Mouse (Mus musculus) neural tube, embryonic 15.5 days (tissue): Measurements from ENCODE around the gene Lsamp. TPM values are rescaled to one million over a fixed set of nuclear protein-coding genes. Genes with fewer than 3 reads are reported as not detected.

Experiments
- ATAC-seq: fragments of 200-750 bp; cut with Nextera tagmentation; 2 replicates; pipeline ENCODE4 v1.8.0; 2017; ENCODE audit warnings: mild to moderate bottlenecking, moderate TSS enrichment, moderate library complexity; ENCODE audit not compliant: low FRiP score
- H3K27ac ChIP-seq: fragments of 300-500 bp; sonication (generic); replicated peaks from 2 replicates; pipeline ENCODE4 v1.5.1; 2015; ENCODE audit warnings: mild to moderate bottlenecking, inconsistent platforms
- H3K27me3 ChIP-seq: fragments of 300-500 bp; sonication (generic); replicated peaks from 2 replicates; pipeline ENCODE4 v1.6.1; 2015; ENCODE audit warnings: inconsistent platforms
- H3K36me3 ChIP-seq: fragments of 300-500 bp; sonication (generic); 2 replicates; pipeline ENCODE4 v1.6.1; 2015; ENCODE audit warnings: inconsistent platforms
- H3K4me1 ChIP-seq: fragments of 300-500 bp; sonication (generic); 2 replicates; pipeline ENCODE4 v1.6.1; 2015; ENCODE audit warnings: inconsistent platforms
- H3K4me2 ChIP-seq: fragments of 300-500 bp; sonication (generic); 2 replicates; pipeline ENCODE4 v1.6.1; 2015; ENCODE audit warnings: inconsistent platforms, mild to moderate bottlenecking, moderate library complexity
- H3K4me3 ChIP-seq: fragments of 300-500 bp; sonication (generic); replicated peaks from 2 replicates; pipeline ENCODE4 v1.5.1; 2015; ENCODE audit warnings: mild to moderate bottlenecking, inconsistent platforms
- H3K9ac ChIP-seq: fragments of 300-500 bp; sonication (generic); replicated peaks from 2 replicates; pipeline ENCODE4 v1.6.1; 2015; ENCODE audit warnings: mild to moderate bottlenecking, inconsistent platforms
- H3K9me3 ChIP-seq: fragments of 300-500 bp; sonication (generic); replicated peaks from 2 replicates; pipeline ENCODE4 v1.6.1; 2016; ENCODE audit warnings: inconsistent platforms
- WGBS: fragments of 180-500 bp; shearing (Covaris S2); methylation state at CpG from one replicate; pipeline ENCODE4 v1.1.7; 2015; ENCODE audit warnings: mixed read lengths; 5-methylcytosine and 5-hydroxymethylcytosine counted together
- polyA plus RNA-seq: library from polyadenylated mRNA; unstranded; fragments of >200 nt; fragmentation: Nextera tagmentation; extraction: Ambion mirVana; gene quantifications from 2 replicates; pipeline ENCODE4 v1.2.1, GENCODE M21; 2015

The Lsamp gene
- polyA plus RNA-seq, 1 experiment from 2014 or later, result 124 TPM

DNA sequence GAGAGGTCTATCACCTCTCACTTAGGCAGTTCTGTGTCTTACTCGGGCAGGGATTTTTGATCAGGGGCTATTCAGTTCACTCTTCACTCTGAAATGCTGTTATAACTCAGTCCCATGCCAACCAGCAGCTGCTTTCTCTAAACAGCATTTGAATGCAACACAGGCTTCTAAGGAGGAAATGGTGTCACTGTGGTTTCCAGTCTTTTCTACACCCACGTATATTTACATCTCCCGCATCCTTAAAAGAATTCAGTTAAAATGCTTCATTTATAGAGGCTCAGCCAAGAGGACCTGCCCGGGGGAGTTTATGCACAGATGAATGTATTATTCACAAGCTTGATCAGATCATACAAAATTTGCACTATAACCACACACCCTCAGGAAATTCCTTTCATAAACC is 306.0 kb downstream of the Lsamp start:
- 56% methylated on average over 4 of the region's 4 CpGs for WGBS
- Histone ChIP-seq H3K4me2 (no peak overlapping the region), H3K9ac (no peak overlapping the region), H3K27me3 (no peaks in the 10 kb centered on the region), H3K36me3 (no peaks in the 10 kb centered on the region), H3K27ac (no peak overlapping the region), H3K4me1 (no peaks in the 10 kb centered on the region), H3K9me3 (no peaks in the 10 kb centered on the region), H3K4me3 (no peak overlapping the region)
- ATAC-seq, result no peak

DNA sequence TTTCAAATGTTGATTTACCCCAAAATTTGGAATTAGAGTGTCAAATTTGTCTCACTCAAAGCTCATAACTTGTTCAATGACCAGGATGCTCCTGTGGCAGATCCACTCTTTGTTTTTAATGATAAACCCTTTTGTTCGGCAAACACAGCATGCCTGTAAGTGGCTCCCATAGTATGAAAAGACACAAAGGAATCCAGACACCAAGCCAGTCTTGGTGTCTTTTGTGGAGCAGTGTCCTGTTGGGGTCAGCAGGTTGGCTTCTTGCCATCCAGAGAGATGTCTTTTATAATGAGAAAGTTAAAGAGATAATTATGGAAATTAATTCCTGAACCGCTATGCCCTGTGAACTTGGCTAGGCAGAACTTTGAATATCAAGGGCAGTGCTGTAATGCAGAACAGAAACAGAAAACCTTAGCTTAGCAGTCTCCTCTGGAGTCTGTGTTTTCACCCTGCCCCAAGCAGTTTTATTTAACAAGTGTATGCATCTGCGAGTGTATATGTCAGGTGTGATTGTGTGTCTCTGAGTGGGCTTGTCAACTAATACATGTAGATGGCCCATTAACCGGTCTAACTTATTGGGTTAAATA is 310.2 kb downstream of the Lsamp start:
- no peak overlapping the region for H3K27ac ChIP-seq
- H3K4me3 ChIP-seq, result no peak overlapping the region
- no peaks in the 10 kb centered on the region for H3K9me3 ChIP-seq
- no peak overlapping the region for H3K4me2 ChIP-seq
- 47% methylated on average over 4 of the region's 4 CpGs for WGBS
- no peak overlapping the region for H3K9ac ChIP-seq
- no peaks in the 10 kb centered on the region for H3K27me3 ChIP-seq
- no peaks in the 10 kb centered on the region for H3K36me3 ChIP-seq
- H3K4me1 ChIP-seq, result no peaks in the 10 kb centered on the region
- no peak; the same call in 1 of the 2 replicates for ATAC-seq

DNA sequence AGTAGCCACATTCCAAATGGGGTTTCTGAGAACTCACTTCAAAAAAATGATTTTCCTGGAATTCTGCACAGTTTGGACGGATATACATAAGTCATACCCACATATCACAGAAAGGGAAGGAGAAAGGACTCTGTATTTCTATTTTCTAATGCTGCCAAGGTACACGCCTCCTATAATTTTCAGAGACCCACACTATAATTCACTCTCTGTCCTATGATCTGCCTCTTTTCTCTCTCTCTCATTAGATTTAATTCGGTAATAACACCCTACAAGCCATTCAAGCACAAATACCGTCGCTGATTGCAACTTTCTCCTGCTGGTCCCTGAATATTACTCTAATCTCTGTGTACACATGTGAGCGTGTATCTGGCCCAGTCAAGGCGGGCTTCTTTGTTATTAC is 311.1 kb downstream of the Lsamp start:
- H3K9ac ChIP-seq, result no peak overlapping the region
- no peak for ATAC-seq
- H3K4me2 ChIP-seq, result no peak overlapping the region
- WGBS, result 76% methylated on average over 7 of the region's 7 CpGs
- H3K4me1 ChIP-seq, result no peaks in the 10 kb centered on the region
- no peak overlapping the region for H3K27ac ChIP-seq
- no peak overlapping the region for H3K4me3 ChIP-seq
- H3K36me3 ChIP-seq, result no peaks in the 10 kb centered on the region
- no peaks in the 10 kb centered on the region for H3K27me3 ChIP-seq
- no peaks in the 10 kb centered on the region for H3K9me3 ChIP-seq

DNA sequence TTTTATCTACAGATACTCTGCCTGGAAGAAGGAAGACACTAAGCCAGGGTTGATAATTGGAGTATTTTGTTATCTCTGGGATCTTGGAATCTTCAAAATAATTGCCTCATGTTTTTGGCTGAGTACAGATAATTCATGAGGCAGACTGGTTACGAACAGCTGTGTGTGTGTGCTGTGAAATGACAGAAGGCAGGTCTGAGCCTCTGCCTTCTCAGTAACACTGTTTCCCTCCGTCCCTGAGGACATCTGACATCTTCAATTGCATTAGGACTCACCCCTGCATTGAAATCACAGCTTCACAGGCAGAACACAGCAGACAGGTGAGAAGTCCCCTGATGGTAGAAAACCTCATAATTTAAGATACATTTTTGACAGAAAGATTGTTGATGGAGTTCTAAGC is 323.5 kb downstream of the Lsamp start:
- no peaks in the 10 kb centered on the region for H3K36me3 ChIP-seq
- no peaks in the 10 kb centered on the region for H3K4me1 ChIP-seq
- H3K4me2 ChIP-seq, result no peak overlapping the region
- whole genome bisulfite sequencing, result 50% methylated on average over 2 of the region's 2 CpGs
- H3K9me3 ChIP-seq, result no peaks in the 10 kb centered on the region
- no peak overlapping the region for H3K4me3 ChIP-seq
- H3K27me3 ChIP-seq, result no peaks in the 10 kb centered on the region
- ATAC-seq, result no peak
- H3K27ac ChIP-seq, result no peak overlapping the region
- H3K9ac ChIP-seq, result no peak overlapping the region

DNA sequence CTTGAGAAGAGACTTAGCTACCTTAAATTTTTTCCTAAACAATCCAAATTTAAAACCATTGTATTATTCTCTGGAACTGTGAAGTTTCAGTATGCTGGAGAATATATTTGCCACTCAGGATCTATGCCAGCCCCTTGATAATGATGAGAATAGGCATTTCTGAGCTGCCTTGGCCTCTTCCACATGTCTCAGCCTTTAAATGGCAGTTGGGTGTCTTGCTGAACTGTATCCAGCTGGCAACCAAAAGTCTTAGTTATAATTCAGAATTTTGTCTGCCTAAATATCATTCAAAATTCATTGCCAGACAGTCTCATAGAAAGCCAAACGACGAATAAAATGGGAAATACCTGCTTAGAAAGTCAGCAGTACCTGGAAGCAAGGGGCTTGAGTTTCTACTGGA is 332.0 kb downstream of the Lsamp start:
- 90% methylated on average over 2 of the region's 2 CpGs for WGBS
- no peak overlapping the region for H3K27ac ChIP-seq
- H3K9me3 ChIP-seq, result no peaks in the 10 kb centered on the region
- no peaks in the 10 kb centered on the region for H3K36me3 ChIP-seq
- no peak overlapping the region for H3K4me2 ChIP-seq
- no peak overlapping the region for H3K4me3 ChIP-seq
- no peaks in the 10 kb centered on the region for H3K27me3 ChIP-seq
- no peak for ATAC-seq
- H3K9ac ChIP-seq, result no peak overlapping the region
- no peaks in the 10 kb centered on the region for H3K4me1 ChIP-seq

DNA sequence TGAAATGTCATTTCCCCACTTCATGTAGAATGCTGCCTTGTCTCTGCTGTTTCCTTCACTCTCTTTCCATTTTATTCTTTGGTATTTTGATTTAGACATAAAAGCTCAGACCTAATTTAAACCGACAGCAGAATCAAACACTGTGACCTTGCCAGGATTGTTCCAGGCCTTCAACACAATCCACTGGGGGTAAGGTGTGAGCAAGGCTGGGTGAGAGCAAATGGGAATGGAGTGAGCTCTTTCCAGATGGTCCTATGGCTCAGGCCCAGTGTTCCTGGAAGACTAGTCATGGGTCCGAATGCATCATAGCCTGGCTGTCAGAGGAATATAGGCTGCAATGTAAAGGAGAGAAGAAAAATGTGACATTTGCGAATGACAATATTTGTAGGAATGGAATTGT is 340.6 kb downstream of the Lsamp start:
- Histone ChIP-seq H3K27ac (no peak overlapping the region), H3K9ac (no peak overlapping the region), H3K4me3 (no peak overlapping the region), H3K36me3 (no peaks in the 10 kb centered on the region), H3K9me3 (no peaks in the 10 kb centered on the region), H3K4me2 (no peak overlapping the region), H3K27me3 (no peaks in the 10 kb centered on the region), H3K4me1 (no peaks in the 10 kb centered on the region)
- WGBS, result 95% methylated on average over 3 of the region's 3 CpGs
- ATAC-seq, result no peak

DNA sequence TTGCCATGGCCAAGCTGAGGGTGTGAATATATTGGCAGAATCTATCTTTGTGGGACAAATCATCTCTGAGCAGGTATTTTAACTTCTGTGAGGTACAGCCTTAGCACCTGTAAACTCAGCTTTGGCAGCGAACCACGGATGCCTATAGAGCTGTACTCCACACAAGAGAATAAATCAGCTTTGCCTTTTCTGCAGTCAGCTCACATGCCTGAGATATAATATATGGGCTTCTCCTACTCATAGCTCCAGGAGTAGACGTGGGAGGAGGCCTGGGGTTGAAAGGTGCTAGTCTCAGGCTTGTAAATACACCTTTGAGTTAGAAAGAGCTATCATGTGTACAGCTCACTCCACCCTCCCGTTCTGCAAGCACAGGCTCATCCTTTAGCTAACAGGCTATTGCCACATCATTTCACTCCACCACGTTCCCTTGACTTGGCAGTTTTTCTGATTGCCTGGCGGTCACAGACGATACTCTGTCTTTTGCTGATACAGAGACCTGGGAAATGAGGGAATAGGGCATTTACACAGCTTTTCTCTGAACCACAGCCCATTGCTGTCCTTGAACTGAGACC is 344.2 kb downstream of the Lsamp start:
- H3K4me1 ChIP-seq, result no peaks in the 10 kb centered on the region
- no peak for ATAC-seq
- 62% methylated on average over 7 of the region's 7 CpGs for WGBS

DNA sequence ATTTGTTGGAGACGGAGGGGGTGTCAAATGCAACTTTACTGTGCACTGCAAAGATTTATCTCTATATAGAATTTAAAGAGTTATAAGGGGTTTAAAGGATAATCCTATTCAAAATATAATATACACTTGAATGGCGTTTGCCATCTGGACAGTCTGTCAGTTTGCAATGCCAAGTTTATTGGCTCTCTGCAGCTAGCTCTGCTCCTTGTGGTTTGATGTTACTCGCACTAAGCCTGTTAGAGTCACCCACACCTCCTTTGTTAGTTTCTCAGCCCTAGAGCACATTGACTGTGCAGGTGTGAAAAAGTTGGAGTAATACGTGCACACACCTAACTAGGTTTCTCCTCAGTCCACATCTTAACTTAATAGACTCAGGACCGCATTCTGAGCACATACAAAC is 385.5 kb downstream of the Lsamp start:
- H3K27ac ChIP-seq, result no peak overlapping the region
- H3K4me2 ChIP-seq, result no peak overlapping the region
- no peak overlapping the region for H3K9ac ChIP-seq
- H3K36me3 ChIP-seq, result no peaks in the 10 kb centered on the region
- H3K9me3 ChIP-seq, result no peaks in the 10 kb centered on the region
- H3K4me1 ChIP-seq, result no peaks in the 10 kb centered on the region
- H3K4me3 ChIP-seq, result no peak overlapping the region
- 89% methylated on average over 5 of the region's 5 CpGs for WGBS
- H3K27me3 ChIP-seq, result no peaks in the 10 kb centered on the region
- ATAC-seq, result no peak

More for the DNA sequence above, 344.2 kb downstream of the Lsamp start:
- Histone ChIP-seq H3K27ac (no peak overlapping the region), H3K36me3 (no peaks in the 10 kb centered on the region), H3K9ac (no peak overlapping the region), H3K4me2 (no peak overlapping the region), H3K4me3 (no peak overlapping the region), H3K27me3 (no peaks in the 10 kb centered on the region), H3K9me3 (no peaks in the 10 kb centered on the region)

DNA sequence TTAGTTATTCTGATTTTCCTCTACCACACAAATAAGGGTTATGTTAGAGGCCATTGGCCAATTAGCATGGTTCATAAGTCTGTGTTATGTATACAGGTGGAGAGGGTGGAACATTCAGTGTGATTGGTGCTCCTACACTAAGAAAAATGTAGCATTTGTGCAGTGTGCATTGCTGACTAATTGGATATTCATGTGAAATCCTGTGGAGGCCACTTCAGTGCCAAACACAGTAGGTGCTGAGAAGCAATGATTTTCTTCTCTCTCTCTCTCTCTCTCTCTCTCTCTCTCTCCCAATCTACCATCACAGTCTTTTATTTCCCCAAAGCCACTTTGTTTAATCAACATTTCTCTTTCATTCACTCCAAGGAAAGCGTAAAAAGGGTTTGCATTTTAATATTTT is 387.1 kb downstream of the Lsamp start:
- no peak overlapping the region for H3K4me2 ChIP-seq
- 74% methylated on average over 1 of the region's 1 CpGs for WGBS
- no peaks in the 10 kb centered on the region for H3K36me3 ChIP-seq
- H3K9me3 ChIP-seq, result no peaks in the 10 kb centered on the region
- no peak overlapping the region for H3K9ac ChIP-seq
- H3K4me1 ChIP-seq, result no peaks in the 10 kb centered on the region
- H3K27me3 ChIP-seq, result no peaks in the 10 kb centered on the region
- no peak overlapping the region for H3K27ac ChIP-seq
- no peak overlapping the region for H3K4me3 ChIP-seq
- ATAC-seq, result no peak

DNA sequence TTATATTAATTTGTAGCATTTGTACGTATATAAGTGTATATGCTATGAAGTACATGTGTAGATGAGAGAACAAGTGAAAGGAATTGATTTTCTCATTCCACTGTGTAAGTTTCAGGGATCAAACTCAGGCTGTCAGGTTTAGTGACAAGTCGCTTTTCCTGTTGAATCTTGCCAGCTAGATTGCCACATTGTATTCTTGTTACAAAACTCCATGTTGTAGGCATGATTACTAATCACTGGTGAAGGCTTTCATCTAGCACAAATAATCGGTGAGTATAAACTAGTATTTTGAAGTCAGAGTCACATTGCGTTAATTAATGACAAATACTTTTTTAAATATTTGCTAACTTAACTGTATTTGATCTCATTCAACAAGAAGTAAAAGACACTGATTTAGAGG is 391.2 kb downstream of the Lsamp start:
- ATAC-seq, result no peak
- WGBS, result 97% methylated on average over 4 of the region's 4 CpGs
- Histone ChIP-seq H3K9ac (no peak overlapping the region), H3K36me3 (no peaks in the 10 kb centered on the region), H3K4me1 (no peaks in the 10 kb centered on the region), H3K9me3 (no peaks in the 10 kb centered on the region), H3K27me3 (no peaks in the 10 kb centered on the region), H3K27ac (no peak overlapping the region), H3K4me3 (no peak overlapping the region), H3K4me2 (no peak overlapping the region)

DNA sequence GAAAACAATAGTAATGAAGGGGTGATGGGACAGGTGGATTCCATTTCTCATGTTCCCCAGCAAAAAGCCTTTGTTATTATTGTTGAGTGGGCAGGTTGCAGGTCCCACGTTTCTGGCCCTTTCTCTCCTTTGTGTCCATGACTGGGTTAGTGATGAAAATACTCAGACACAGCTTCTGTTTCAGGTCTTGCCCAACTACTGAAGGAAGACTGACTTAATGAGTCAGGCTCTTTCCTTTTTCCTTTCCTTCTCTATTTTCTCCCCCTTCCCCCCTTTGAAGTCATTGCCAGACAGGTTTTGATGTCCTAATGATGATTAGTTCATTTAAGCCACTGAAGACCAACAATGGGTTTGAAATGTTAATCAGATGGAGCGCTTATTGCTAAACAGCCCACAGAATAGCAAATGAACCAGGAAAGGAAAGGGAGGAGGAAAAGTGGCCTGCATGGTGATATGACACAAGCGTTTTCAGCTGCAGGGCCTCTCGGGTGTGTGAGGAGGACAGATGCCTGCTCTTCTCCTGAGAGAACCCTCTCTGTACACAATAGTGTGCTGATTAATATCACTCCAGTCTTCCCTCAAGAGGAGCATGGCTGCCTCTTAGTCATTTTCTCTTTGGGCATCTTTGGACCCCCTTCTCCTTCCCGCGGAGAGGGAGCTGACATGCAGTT is 393.1 kb downstream of the Lsamp start:
- 46% methylated on average over 6 of the region's 6 CpGs for WGBS
- H3K36me3 ChIP-seq, result no peaks in the 10 kb centered on the region
- no peak for ATAC-seq

DNA sequence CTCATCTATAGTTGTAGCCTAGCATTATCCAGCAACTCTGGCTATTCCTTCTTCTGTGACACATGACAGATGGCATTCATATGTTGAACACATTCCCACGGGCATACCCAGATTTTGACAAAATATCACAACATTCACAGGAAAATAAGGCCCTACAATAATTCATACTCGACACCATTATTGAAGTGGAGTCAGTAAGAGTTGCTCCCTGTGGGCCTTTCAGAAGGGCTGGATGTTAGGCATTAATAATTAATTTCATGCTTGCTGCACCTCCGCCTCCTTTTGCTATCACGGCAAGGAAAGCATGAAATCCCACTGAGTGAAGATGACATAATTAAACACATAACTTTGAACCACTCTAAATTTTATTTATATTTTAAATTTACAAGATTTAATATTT is 407.9 kb downstream of the Lsamp start:
- ATAC-seq, result no peak
- 31% methylated on average over 4 of the region's 4 CpGs for WGBS
- H3K9me3 ChIP-seq, result no peaks in the 10 kb centered on the region

More for the DNA sequence above, 393.1 kb downstream of the Lsamp start:
- no peaks in the 10 kb centered on the region for H3K9me3 ChIP-seq
- H3K27me3 ChIP-seq, result no peaks in the 10 kb centered on the region
- no peak overlapping the region for H3K4me2 ChIP-seq
- H3K4me1 ChIP-seq, result no peaks in the 10 kb centered on the region
- no peak overlapping the region for H3K27ac ChIP-seq
- H3K9ac ChIP-seq, result no peak overlapping the region
- H3K4me3 ChIP-seq, result no peak overlapping the region

More for the DNA sequence above, 407.9 kb downstream of the Lsamp start:
- H3K4me2 ChIP-seq, result no peak overlapping the region
- no peaks in the 10 kb centered on the region for H3K27me3 ChIP-seq
- H3K36me3 ChIP-seq, result no peaks in the 10 kb centered on the region
- H3K27ac ChIP-seq, result no peak overlapping the region
- no peaks in the 10 kb centered on the region for H3K4me1 ChIP-seq
- H3K9ac ChIP-seq, result no peak overlapping the region
- H3K4me3 ChIP-seq, result no peak overlapping the region
